ENCODE assay signal across 8 mouse cellular contexts in genomic region chr2:26315072-26315924, GRCm38 (mm10). TPM values are rescaled to one million over a fixed set of nuclear protein-coding genes. Genes with fewer than 3 reads are reported as not detected.
A peak's percentile ranks its signal among the peaks of the same experiment; 100 is the strongest.
DNase-seq lines count a peak whose midpoint lies in the region; ATAC-seq and TF ChIP-seq lines count a peak whose summit lies in the region.

Gene Gpsm1, plus strand, starts transcription at chr2:26315515.

- no peaks in the 10 kb centered on the region for H3K9me3 ChIP-seq in forebrain, embryonic 12.5 days
- no peaks in the 10 kb centered on the region for H3K9me3 ChIP-seq in heart, postnatal 0 days (replicated peaks; ENCODE audit: control insufficient read depth, low read length)
- H3K9me3 ChIP-seq in neural tube, embryonic 15.5 days (replicated peaks) = no peaks in the 10 kb centered on the region

- H3K9ac ChIP-seq in forebrain, embryonic 12.5 days = peak within 1 kb of the TSS; percentile 96
- peak within 1 kb of the TSS; percentile 91 for H3K9ac ChIP-seq in heart, postnatal 0 days (replicated peaks; ENCODE audit: low read depth, low read length)
- H3K9ac ChIP-seq in neural tube, embryonic 15.5 days (replicated peaks) = peak within 1 kb of the TSS; percentile 99

- peak within 1 kb of the TSS; percentile 87 for H3K27ac ChIP-seq in forebrain, embryonic 12.5 days
- H3K27ac ChIP-seq in heart, postnatal 0 days (ENCODE audit: low read depth) = peak within 1 kb of the TSS; percentile 92
- peak within 1 kb of the TSS; percentile 97 for H3K27ac ChIP-seq in neural tube, embryonic 15.5 days (replicated peaks)

- peak within 1 kb of the TSS; percentile 90 for H3K4me3 ChIP-seq in forebrain, embryonic 12.5 days (replicated peaks)
- peak within 1 kb of the TSS; percentile 93 for H3K4me3 ChIP-seq in heart, postnatal 0 days (ENCODE audit: low read depth, low read length)
- peak within 1 kb of the TSS; percentile 76 for H3K4me3 ChIP-seq in lung, adult 2 months (replicated peaks; ENCODE audit: extremely low read depth, low read depth, low read length)
- H3K4me3 ChIP-seq in neural tube, embryonic 15.5 days (replicated peaks) = peak within 1 kb of the TSS; percentile 87

- no peak for TF ChIP-seq EP300 in heart, postnatal 0 days (IDR thresholded peaks at IDR 0.05; ENCODE audit: low read depth)

- H3K27me3 ChIP-seq in forebrain, embryonic 12.5 days = no peaks in the 10 kb centered on the region
- H3K27me3 ChIP-seq in heart, postnatal 0 days (ENCODE audit: control insufficient read depth, insufficient read depth, low read length) = no peaks in the 10 kb centered on the region
- no peaks in the 10 kb centered on the region for H3K27me3 ChIP-seq in neural tube, embryonic 15.5 days (replicated peaks)

- TF ChIP-seq POLR2A in brain, embryonic 14.5 days (IDR thresholded peaks at IDR 0.05; ENCODE audit: borderline replicate concordance, extremely low read depth, insufficient read depth, insufficient read length, poor library complexity, severe bottlenecking) = peak; percentile 94
- TF ChIP-seq POLR2A in lung, adult 2 months (IDR thresholded peaks at IDR 0.05; ENCODE audit: borderline replicate concordance, extremely low read depth, low read depth, low read length) = peak; percentile 60; the same call in 1 of the 2 replicates

- no peak for TF ChIP-seq CTCF in brain, embryonic 14.5 days (IDR thresholded peaks at IDR 0.05; ENCODE audit: borderline replicate concordance, extremely low read depth, insufficient read depth, insufficient read length)
- no peak for TF ChIP-seq CTCF in heart, postnatal 0 days (IDR thresholded peaks at IDR 0.05; ENCODE audit: low read depth)
- TF ChIP-seq CTCF in lung, adult 2 months (IDR thresholded peaks at IDR 0.05; ENCODE audit: insufficient read depth, low read length) = no peak

- H3K4me2 ChIP-seq in forebrain, embryonic 12.5 days = peak within 1 kb of the TSS; percentile 96
- H3K4me2 ChIP-seq in heart, postnatal 0 days (ENCODE audit: low read depth, low read length) = peak within 1 kb of the TSS; percentile 93
- peak within 1 kb of the TSS; percentile 93 for H3K4me2 ChIP-seq in neural tube, embryonic 15.5 days

- peak; percentile 80 for DNase-seq in CD4-positive, CD25-positive, alpha-beta regulatory T cell, adult 2 months (ENCODE audit: low read depth, low spot score)
- peak; percentile 94 for DNase-seq in brain, embryonic 14.5 days (ENCODE audit: low read depth)
- DNase-seq in heart, postnatal 0 days (ENCODE audit: low spot score) = peak; percentile 67
- DNase-seq in kidney, postnatal 36 days = peak; percentile 85 to 91
- DNase-seq in lung, adult 2 months = peak; percentile 73
- peak; percentile 82 for DNase-seq in testis, postnatal 14 days (ENCODE audit: low spot score)

- H3K4me1 ChIP-seq in forebrain, embryonic 12.5 days = peaks cover 55% of the 10 kb centered on the region
- peaks cover 23% of the 10 kb centered on the region for H3K4me1 ChIP-seq in heart, postnatal 0 days (ENCODE audit: control insufficient read depth, insufficient read depth)
- peaks cover 9% of the 10 kb centered on the region for H3K4me1 ChIP-seq in lung, adult 2 months (ENCODE audit: control insufficient read depth, insufficient read depth, low read length)
- H3K4me1 ChIP-seq in neural tube, embryonic 15.5 days = peaks cover 57% of the 10 kb centered on the region

- peak; percentile 92 for ATAC-seq in forebrain, embryonic 12.5 days (ENCODE audit: low FRiP score)
- peak; percentile 75 for ATAC-seq in heart, postnatal 0 days (ENCODE audit: insufficient read depth, low read depth)
- peak; percentile 88 for ATAC-seq in neural tube, embryonic 15.5 days (ENCODE audit: low FRiP score)

- WGBS in forebrain, embryonic 12.5 days = 0% methylated on average over 58 of the region's 66 CpGs
- WGBS in heart, postnatal 0 days = 1% methylated on average over 63 of the region's 66 CpGs
- WGBS in lung, adult 2 months = under 1% methylated on average over 59 of the region's 66 CpGs
- under 1% methylated on average over 62 of the region's 66 CpGs for WGBS in neural tube, embryonic 15.5 days

- H3K36me3 ChIP-seq in forebrain, embryonic 12.5 days (replicated peaks) = no peaks in the 10 kb centered on the region; the same call in none of the 2 replicates
- H3K36me3 ChIP-seq in heart, postnatal 0 days (replicated peaks; ENCODE audit: control insufficient read depth, insufficient read depth, low read length) = no peaks in the 10 kb centered on the region
- H3K36me3 ChIP-seq in neural tube, embryonic 15.5 days = no peaks in the 10 kb centered on the region

RNA-seq across cellular contexts. Expression of gene Gpsm1, which starts in this region (rescaled TPM):
- polyA plus RNA-seq in brain, embryonic 14.5 days (2012; rRNA removed) = 163 and 195 TPM in 2 replicates
- 102 and 108 TPM in 2 replicates for polyA plus RNA-seq in forebrain, embryonic 12.5 days (2016; fragmentation: Nextera tagmentation; extraction: Ambion mirVana)
- total RNA-seq in heart, postnatal 0 days (2014; rRNA removed; ENCODE audit: low replicate concordance) = 577 and 610 TPM in 2 replicates
- polyA plus RNA-seq in heart, postnatal 0 days (2015; fragmentation: Nextera tagmentation; extraction: Ambion mirVana) = 146 and 148 TPM in 2 replicates
- polyA plus RNA-seq in lung, adult 2 months (2012; rRNA removed) = 49.9 and 56.2 TPM in 2 replicates
- polyA plus RNA-seq in neural tube, embryonic 15.5 days (2015; fragmentation: Nextera tagmentation; extraction: Ambion mirVana) = 130 and 158 TPM in 2 replicates

Comparison
In these comparisons a context has a peak if more than half of its experiments do, and no peak if none do; other contexts are left out.
1. Peak in every context shown above with its lines: DNase-seq, ATAC-seq, H3K4me3 ChIP-seq and H3K27ac ChIP-seq.